Mouse (Mus musculus): ENCODE results near the gene Ddx46.

DNA sequence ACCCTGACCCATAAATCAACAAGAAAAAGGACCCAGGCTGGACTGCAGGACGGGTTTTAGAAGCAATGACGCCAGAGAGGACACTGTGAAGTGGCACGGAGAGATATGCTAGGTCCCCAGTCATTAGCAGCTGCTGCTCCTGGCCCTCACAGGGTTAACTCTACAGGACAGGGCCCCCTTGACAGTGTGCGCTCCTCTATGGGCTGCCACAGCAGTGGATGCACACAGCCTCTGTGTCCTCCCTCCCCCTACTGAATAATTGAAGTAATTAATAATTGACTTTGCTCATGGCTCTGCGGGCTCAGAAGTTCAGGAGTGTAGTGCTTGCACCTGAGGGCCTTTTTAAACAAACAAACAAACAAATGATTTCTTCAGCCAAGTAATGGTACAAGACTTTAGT lies 21.4 kb upstream of the Ddx46 start:
- no peak for TF ChIP-seq CTCF (IDR thresholded peaks at IDR 0.05; ENCODE audit: low read depth, low read length)
- no peak for TF ChIP-seq TAL1 (conservative IDR thresholded peaks at IDR 0.05; ENCODE audit: low read depth, low read length)

Measured in G1E (cell line).